Mouse (Mus musculus) layer of hippocampus, adult 2 months (tissue): Measurements from ENCODE around the gene Rapgef1. TPM values are rescaled to one million over a fixed set of nuclear protein-coding genes. Genes with fewer than 3 reads are reported as not detected.
A peak's percentile ranks its signal among the peaks of the same experiment; 100 is the strongest.
"Not testable (repeated sequence)": the region's sequence is repeated elsewhere in the genome, so short reads cannot be mapped to it uniquely, and the experiment has no call there.

ENCODE experiments used
- DNase-seq, 2 experiments: peaks; one replicate each; pipeline ENCODE4 v3.0.0; 2022; ENCODE audit warnings: low spot score in 2 of 2
- H3K27ac ChIP-seq: fragments of 200-600 bp; 2 replicates; pipeline ENCODE4 v1.8.1; 2022
- H3K4me3 ChIP-seq: fragments of 200-600 bp; 2 replicates; pipeline ENCODE4 v1.8.1; 2022; ENCODE audit warnings: mild to moderate bottlenecking
- CTCF ChIP-seq: fragments of 200-600 bp; conservative IDR thresholded peaks from 2 replicates; pipeline ENCODE4 v1.8.1; 2022; ENCODE audit warnings: antibody characterized with exemption, mild to moderate bottlenecking, moderate library complexity
- total RNA-seq, 2 experiments: library from RNA; stranded (reverse); gene quantifications; 2 replicates each; pipeline ENCODE4 v1.2.3; 2021

Gene Rapgef1
- total RNA-seq, 2 experiments from 2014 or later, result 91.3 to 94.9 TPM

- H3K4me3 ChIP-seq, result no peak overlapping the region
- DNase-seq, result no peak
- no peak for TF ChIP-seq CTCF
- H3K27ac ChIP-seq, result no peak overlapping the region
These were observed 7.8 kb downstream of the Rapgef1 start for GRCm38 (mm10) chr2:29627337-29627736.

GRCm38 (mm10) chr2:29628186-29628585 is 8.7 kb downstream of the Rapgef1 start:
- TF ChIP-seq CTCF, result no peak
- Histone ChIP-seq H3K27ac (peak overlapping the region; percentile 36; the same call in 1 of the 2 replicates), H3K4me3 (no peak overlapping the region)
- no peak for DNase-seq

GRCm38 (mm10) chr2:29628763-29629181 is 9.3 kb downstream of the Rapgef1 start:
- TF ChIP-seq CTCF, result no peak
- H3K27ac ChIP-seq, result no peak overlapping the region
- H3K4me3 ChIP-seq, result no peak overlapping the region
- no peak for DNase-seq

- TF ChIP-seq CTCF, result no peak
- no peak overlapping the region for H3K4me3 ChIP-seq
- DNase-seq, result no peak
- H3K27ac ChIP-seq, result no peak overlapping the region
These were observed 9.8 kb downstream of the Rapgef1 start for GRCm38 (mm10) chr2:29629311-29629710.

- TF ChIP-seq CTCF, result no peak
These were observed 10.7 kb downstream of the Rapgef1 start for GRCm38 (mm10) chr2:29630141-29630771.

DNA sequence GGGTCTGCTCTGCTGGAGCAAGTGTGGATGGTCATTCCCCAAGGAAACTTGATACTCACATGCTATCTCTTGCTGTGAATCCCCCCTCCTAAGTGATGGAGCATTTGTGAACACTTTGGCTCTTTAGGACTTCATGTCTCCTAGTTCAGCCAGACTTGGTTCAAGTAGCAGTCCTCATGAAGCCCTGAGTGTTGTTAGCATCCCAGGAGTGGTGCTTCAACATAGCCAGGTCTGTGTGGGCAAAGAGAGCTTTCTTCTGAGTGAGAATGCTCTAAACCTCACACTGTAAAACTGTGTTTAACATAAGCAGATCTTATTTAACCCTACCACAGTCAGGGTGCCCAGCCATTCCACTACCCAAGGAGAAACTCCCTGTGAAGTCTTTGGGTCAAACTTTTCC is 11.5 kb downstream of the Rapgef1 start:
- H3K4me3 ChIP-seq, result no peak overlapping the region
- no peak overlapping the region for H3K27ac ChIP-seq
- TF ChIP-seq CTCF, result no peak
- DNase-seq, result no peak

More at GRCm38 (mm10) chr2:29630141-29630771, 10.7 kb downstream of the Rapgef1 start:
- no peak for DNase-seq
- no peak overlapping the region for H3K27ac ChIP-seq
- no peak overlapping the region for H3K4me3 ChIP-seq

- not testable (repeated sequence) for DNase-seq, H3K4me3 ChIP-seq
- 0 out of 2 replicates have a peak overlapping the region, but pooled peaks have one; percentile 79 for H3K27ac ChIP-seq
These were observed 12.1 kb downstream of the Rapgef1 start for GRCm38 (mm10) chr2:29631564-29632167.

- DNase-seq, result no peak
- Histone ChIP-seq H3K27ac (0 out of 2 replicates have a peak overlapping the region, but pooled peaks have one; percentile 79), H3K4me3 (no peak overlapping the region)
- TF ChIP-seq CTCF, result no peak
These were observed 12.7 kb downstream of the Rapgef1 start for GRCm38 (mm10) chr2:29632168-29632662.

DNA sequence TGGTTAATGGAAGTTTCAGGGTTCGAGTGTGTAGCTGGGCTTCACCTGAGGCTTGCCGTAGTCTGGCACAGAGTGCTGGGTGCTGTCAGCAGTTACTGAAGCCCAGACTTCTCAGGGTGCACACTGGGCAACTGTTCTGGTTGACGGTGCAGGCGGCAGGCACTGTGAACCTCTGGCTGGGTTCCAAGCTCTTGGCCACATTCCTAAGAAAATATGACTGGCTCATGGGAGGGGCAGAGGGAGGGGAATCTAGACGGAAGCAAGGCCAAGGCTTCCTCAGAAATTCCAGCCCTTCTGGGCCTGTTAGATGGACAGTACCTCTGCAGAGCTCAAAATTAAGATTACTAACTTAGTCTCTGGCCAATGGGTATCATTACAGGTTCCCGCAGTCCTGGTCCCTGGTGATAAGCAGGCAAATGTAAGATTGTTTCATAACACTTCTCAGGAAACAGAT is 13.6 kb downstream of the Rapgef1 start:
- Histone ChIP-seq H3K4me3 (no peak overlapping the region), H3K27ac (peak overlapping the region; percentile 79)
- DNase-seq, result peak in 1 of 2 experiments; percentile 44
- TF ChIP-seq CTCF, result no peak

GRCm38 (mm10) chr2:29633782-29634181 is 14.3 kb downstream of the Rapgef1 start:
- Histone ChIP-seq H3K4me3 (no peak overlapping the region), H3K27ac (peak overlapping the region; percentile 79)
- no peak for TF ChIP-seq CTCF
- DNase-seq, result no peak

DNA sequence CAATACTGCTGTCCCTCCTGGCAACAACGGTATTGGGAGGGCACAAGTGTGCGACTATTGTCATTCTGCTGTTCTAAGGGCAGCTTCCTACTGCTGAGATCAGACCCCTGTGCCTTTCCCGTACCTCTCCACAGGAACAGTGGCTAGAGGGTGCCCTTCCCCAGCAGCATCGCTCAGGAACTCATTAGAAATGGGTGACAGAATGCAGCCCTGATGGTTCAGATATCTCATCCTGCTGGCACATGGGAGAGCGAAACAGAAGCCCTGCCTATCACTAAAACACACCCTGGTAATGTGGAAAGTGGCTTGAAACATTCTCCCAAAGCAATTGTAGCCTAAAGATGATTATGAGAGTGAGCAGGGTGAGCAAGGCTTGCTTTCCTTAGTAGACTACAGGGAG is 15.0 kb downstream of the Rapgef1 start:
- peak; percentile 70 to 72 for DNase-seq
- peak; percentile 35; the same call in 1 of the 2 replicates for TF ChIP-seq CTCF
- Histone ChIP-seq H3K4me3 (no peak overlapping the region), H3K27ac (peak overlapping the region; percentile 79)

DNA sequence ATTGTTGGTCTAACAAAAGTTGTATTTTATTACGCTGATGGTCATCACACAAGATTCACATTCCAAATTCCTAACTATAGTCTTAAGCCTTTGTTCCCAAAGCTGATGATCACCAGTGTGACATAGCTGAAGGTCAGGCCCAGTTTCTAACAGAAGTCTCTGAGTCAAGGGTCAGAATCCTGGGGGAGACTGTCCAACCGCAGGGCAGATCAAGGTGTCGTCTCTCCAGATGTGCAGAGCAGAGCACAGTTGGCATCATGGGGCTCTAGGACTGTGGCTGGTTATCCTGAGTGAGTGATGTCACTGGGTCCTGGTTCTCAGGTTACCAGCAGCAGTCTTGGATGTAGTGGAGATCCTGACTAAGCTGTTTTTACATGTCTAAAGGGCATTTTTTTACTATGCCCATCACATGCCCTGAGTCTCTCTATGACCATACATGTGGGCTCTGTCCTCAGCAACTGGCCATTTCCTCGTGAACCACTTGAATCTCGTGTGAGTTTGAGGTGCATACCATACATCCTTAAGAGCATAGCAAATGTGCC is 16.5 kb downstream of the Rapgef1 start:
- Histone ChIP-seq H3K27ac (peak overlapping the region; percentile 79; the same call in 1 of the 2 replicates), H3K4me3 (no peak overlapping the region)
- DNase-seq, result no peak
- TF ChIP-seq CTCF, result no peak

DNA sequence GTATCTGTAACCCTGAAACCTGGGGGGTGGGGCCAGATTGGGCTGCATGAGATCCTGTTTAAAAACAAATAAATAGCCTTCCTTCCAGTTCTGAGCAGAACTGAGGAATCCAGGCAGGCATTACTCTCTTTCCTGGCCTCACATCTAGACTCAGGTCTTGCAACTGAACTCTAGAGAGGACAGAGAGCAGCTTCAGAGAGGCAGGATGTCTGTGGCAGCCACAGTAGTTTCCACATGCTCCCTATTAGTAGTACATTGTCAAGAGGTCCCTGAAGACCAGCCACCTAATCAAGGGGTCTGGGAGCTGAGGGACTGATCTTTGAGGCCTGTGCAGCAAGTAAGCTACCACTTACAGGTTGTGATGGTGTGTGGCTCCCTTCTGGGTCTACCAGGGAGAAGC is 18.0 kb downstream of the Rapgef1 start:
- no peak for DNase-seq
- H3K27ac ChIP-seq, result no peak overlapping the region
- no peak overlapping the region for H3K4me3 ChIP-seq
- no peak for TF ChIP-seq CTCF
